Mouse (Mus musculus): Measurements from ENCODE around the gene Pdhx.

- TF ChIP-seq CTCF (IDR thresholded peaks at IDR 0.05; ENCODE audit: borderline replicate concordance, extremely low read depth, insufficient read depth, insufficient read length) (no peak), POLR2A (IDR thresholded peaks at IDR 0.05; ENCODE audit: borderline replicate concordance, extremely low read depth, insufficient read depth, insufficient read length, poor library complexity, severe bottlenecking) (no peak)
Observed at GRCm38 (mm10) chr2:103111669-103112068, 38.4 kb upstream of the Pdhx start.
